Mouse (Mus musculus) heart, postnatal 36 days (tissue): ENCODE measurements around the gene Gm5617. TPM values are rescaled to one million over a fixed set of nuclear protein-coding genes. Genes with fewer than 3 reads are reported as not detected.
"Not testable (repeated sequence)": the region's sequence is repeated elsewhere in the genome, so short reads cannot be mapped to it uniquely, and the experiment has no call there.

ENCODE experiments used
- DNase-seq, 2 experiments: peaks; one replicate each; pipeline ENCODE4 v3.0.0; 2021 to 2022
- intact Hi-C: fragments of 180-260 bp; cut with DNase I; formaldehyde crosslinking; loops from one replicate; pipeline ENCODE4 v1.15.1; 2025
- total RNA-seq, 2 experiments: library from RNA; stranded (reverse); gene quantifications; 2 replicates each; pipeline ENCODE4 v1.2.3; 2021

The Gm5617 gene
- total RNA-seq, 2 experiments from 2014 or later, result 28.3 to 33.0 TPM

DNA sequence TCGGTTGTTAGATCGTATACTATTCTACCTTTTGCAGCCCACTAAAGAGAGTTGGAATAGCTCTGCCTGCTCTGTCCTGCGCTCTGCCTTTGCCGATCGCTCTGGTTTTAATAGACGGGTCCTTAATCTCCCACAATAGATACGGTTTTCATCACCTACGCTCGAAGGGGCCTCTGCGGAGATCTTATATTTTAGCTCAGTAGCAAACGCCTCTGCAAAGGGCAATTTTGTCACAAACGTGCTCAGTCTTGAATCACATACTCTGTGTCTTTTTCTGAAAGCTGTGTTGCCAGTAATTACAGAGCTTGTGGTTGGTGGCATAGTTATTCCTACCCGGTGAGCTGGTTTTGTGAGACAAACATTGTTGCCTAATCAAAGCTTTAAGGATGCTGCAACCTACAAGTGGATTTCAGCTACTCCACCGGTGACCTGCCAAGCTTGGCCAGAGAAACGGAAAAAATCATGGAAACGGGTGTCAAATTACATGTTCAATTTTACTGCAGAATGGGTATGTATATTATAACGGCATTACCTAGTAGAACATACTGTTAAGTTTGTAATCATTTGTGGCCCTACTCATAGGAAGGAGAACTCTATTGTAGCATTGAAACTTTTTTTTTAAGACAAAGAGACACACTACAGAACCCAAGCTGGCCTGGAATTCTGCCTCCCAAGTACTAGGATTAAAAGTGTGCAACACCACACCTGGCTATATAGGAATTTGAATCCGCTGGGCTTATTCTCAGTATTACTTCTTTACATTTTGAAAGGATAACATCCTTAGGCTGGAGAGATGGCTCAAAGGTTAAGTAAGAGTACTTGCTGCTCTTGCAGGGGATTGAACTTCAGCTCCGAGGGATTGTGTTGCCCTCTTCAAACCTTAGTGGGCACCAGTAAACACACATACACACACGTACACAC lies 13.8 kb upstream of the Gm5617 start:
- intact Hi-C loops, result no loop called here
- DNase-seq, result no peak

DNA sequence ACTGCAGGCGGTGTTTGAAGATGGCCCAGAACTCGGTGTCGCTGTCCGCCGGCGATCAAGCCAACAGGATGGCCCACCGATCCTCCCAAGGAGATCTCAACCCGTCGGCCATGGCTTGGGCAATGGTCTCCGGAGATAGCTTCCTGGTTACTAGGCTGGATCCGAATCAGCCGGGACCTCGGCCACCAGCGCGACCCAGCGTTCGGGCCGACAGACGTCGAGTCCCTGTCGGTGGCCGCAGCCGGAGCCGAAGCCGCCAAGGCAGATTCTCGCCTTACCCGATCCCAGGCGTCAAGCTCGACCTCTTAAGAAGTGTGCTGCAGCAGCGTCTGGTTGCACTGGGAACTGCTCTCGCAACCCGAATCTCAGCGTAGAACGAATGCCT lies 298 bp downstream of the Gm5617 start:
- no peak for DNase-seq
- intact Hi-C loops, result loop anchor here (1.0 to 10.0 kb wide), 2 partner anchors 15 to 489 kb away; partner anchors contain the start of genes Rexo2 and Usp28

DNA sequence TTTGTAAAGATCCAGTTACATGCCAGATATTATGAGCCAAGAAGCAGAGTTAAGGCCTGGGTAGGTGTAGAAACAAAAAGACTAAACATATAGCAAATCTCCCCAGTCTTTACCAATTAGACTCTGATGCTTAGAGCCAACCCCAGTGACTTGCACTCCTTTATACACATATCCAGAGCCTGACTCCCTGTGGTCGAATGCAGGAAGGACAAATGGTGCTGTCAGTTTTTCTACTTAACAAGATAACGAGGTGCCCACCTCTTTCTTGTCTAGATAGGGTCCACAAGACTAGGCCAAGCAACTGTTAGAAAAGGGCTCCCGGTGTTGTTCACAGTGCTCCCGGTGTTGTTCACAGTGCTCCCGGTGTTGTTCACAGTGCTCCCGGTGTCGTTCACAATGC lies 6.0 kb downstream of the Gm5617 start:
- intact Hi-C loops, result no loop called here
- no peak for DNase-seq

DNA sequence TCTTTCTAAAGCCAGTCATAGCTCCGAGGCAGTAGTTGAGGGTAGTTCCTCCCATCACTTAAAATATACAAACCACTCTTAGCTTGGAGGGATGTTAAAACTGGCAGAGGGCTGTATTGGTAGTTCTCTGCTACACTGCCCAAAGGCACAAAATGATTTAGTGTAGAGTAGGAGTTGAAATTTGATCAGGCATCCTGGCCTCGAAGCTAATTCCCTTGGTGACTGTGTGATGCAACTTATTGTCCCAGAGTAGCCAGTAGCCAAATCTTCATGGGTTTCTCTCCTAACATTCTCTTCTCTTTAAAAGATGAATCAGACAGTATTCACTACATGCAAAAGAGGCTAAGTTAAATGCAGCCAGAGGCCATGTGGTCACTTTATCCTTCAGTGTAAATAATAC lies 7.8 kb downstream of the Gm5617 start:
- DNase-seq, result no peak
- intact Hi-C loops, result no loop called here

DNA sequence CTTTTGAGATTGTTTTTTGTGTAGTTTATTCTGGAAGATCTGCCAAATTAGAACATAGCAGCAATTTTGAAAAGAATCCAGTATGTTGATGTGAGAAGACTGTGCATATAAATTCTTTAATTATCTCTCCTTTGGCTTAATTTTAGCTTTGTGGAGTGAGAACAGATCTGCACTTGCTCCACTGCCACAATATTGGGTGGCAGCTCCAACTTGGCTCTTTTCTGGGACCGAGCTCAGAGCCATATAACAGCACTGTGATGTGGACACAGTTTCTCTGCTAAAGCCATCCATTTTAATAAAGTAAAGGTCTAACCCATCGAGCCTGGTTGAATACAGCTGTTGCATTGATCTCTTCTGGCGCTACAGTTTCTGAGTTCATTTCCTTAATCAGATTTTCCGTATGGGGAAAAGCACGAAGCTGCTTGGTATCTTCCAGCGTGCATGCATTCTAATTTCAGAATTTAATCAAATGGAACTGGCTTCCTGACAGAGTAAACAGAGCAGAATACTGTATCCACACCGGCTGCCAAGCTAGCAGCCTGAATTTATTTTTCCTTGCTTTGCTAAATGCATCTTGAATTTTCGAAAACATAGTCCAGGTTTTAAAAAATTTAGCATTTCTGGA lies 9.6 kb downstream of the Gm5617 start:
- no peak for DNase-seq
- intact Hi-C loops, result no loop called here

DNA sequence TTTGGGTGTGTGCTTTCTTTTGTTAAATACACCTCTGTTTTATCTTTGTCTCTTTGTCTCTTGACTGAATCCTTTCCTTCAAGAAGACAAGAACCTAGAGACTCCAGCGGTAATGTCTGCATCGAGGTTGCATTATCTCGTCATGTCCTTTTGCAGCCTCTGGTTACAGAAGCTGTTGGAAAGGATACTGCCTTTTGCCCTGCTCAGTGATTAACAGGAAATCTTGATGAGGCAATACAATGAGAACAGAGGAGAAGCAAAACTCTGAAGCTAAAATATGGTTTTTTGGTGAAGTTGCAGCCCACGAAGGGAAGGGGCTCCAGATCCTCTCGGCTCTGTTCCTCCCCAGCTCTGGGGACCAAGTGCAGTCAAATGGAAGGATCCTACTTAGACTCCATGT lies 14.9 kb downstream of the Gm5617 start:
- intact Hi-C loops, result no loop called here
- DNase-seq, result no peak

DNA sequence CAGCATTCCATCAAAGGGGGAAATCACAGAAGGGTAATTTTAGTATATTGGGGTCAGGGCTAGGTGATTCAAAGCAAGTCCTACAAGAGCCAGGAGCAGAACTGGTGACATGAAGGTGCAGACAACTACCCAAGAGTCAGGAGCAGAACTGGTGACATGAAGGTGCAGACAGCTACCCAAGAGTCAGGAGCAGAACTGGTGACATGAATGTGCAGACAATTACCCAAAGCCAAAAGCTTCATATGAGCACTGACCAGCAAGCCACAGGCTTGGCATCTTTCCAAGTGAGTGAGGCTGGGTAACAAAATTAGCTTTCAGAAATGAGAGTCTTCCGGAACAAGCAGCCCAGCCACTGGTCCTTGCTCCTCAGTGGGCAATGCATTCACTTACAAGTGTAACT lies 20.1 kb downstream of the Gm5617 start:
- no peak for DNase-seq
- intact Hi-C loops, result no loop called here

DNA sequence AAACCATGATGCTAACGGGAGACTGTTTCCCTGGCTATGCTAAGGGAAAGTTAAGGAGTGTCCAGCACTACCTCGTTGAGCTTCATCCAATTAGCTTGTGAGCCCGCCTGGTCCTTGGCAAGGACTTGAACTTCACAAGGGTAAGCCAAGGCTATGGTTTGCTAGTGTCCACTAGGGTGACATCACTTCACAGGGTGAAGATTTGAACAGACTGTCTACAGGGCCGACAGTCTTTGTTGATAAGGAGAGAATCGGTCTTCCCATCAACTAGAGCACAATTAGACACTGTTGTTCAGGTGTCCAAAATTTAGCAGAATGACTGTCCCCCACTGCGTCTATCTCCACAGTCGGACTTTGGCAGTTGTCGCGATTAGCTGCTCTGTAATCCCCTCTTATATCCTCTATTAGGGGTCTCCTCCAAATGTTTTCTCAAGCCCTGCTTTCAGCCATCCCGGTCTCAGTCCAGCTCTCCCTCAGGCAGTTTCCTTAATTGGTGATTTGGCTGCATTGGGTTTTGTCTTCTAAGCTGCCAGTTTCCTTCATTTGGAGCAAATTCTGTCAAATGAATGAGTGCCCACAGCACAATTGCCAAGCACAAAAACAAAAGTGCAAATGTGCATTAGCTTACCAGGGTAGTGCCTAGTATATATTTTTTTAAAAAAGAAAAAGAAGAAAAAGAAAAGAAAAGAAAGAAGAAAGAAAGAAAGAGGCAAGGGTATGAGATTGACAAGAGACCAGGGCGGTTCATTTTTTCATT lies 21.6 kb downstream of the Gm5617 start:
- intact Hi-C loops, result no loop called here
- no peak for DNase-seq

DNA sequence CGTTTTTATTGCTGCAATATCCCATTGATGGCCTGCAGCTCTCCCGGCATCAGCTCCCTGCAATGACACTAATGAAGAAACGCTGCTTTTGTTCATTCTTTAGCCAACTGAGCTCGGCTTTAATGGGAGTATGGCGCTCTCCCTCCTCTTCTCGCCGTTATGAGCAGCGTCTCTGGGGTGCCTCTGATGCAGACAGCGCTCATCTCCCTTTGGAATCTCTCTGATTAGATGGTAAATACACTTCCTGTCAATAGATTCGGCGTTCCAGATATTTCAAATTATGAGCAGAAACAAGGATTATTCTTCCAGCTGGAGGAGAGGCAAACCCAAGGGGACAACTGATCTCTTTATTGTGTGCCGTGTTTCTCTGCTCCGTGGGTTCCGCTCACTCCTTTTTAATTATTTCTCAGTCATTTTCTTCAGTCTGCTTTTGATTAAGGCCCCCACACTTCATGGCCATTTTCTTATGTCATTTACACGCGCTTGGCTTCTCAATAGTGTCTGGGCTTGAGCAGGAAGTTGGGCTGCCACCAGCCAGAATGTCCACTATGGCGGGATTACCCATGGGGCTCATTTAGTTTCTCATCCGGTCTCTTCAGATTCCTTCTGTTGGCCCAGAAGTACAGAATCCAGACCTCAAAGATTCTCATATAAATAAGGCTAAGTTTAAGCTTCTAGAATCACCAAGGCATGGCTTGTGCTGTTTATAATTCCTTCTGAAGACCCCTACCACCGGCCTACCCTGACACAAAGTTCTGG lies 22.3 kb downstream of the Gm5617 start:
- intact Hi-C loops, result no loop called here
- DNase-seq, result no peak

DNA sequence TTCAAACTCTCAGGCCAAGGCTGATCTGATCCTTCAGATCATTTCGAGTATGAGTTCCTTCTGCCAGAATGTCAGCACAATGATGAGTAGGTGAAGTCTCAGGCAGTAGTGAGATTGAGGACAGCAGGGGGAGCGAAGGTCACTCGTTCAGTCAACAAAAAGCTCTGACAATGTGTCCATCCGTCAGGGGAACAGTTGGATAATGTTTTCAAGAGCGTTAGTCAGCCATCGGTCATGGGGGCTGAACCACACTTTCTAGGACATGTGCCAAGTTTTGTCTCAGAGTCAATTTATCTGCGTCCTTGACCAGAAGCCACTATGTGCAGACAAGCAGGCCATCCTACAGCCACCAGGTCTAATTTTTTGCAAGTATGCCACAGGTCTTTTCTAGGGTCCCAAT lies 25.2 kb downstream of the Gm5617 start:
- DNase-seq, intact Hi-C loops: not testable (repeated sequence)

DNA sequence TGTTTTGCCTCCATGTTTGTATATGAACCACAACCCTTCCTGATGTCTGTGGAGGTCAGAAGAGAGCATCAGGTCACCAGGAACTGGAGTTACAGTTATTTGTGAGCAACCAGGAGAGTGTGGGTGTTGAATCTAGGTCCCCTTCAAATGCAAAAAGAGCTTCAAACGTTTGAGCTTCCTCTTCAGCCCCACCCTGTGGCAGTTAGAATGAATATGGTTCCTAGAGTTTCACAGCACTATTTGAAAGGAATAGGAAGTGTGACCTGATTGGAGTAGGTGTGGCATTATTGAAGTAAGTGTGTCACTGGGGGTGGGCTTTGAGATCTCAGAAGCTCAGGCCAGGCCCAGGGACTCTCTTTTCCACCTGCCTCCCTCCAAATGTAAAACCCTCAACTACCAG lies 30.3 kb downstream of the Gm5617 start:
- intact Hi-C loops, result no loop called here
- DNase-seq, result no peak

DNA sequence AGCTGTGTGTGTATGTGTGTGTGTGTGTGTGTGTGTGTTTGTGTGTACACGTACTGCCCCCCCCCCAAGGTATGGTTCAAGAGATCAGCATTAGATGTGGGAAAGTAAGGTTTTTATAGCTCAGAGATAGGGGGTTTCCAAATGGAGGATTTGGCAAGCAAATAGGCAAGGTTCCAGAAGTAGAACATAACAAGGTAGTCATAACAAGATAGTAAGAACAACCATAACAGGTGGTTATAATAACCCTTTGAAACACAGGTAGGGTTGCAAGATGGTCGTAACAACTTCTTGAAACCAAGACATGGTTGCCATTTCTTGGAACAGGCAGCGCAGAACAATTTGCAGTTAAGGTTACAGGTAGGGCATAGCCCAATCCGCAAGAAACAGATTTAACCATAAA lies 31.3 kb downstream of the Gm5617 start:
- intact Hi-C loops, result no loop called here
- no peak for DNase-seq

DNA sequence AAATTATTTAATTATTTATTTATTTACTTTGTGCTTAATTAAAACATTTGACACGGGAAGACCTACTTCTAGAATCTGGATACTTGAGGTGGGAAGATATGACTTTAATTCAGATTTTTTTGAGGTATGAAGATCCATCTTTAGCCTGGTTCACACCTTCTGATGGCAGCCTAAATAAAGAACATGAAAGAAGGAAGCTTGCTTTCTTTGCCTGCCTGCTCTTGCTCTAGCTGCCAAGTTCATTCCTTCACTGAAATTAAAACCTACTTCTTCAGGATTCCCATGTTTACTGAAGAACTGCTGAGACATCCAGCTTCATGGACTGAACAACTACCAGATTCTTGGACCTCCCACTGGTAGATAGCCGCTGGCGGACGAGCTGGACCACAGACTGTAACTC lies 36.1 kb downstream of the Gm5617 start:
- no peak for DNase-seq
- intact Hi-C loops, result no loop called here

DNA sequence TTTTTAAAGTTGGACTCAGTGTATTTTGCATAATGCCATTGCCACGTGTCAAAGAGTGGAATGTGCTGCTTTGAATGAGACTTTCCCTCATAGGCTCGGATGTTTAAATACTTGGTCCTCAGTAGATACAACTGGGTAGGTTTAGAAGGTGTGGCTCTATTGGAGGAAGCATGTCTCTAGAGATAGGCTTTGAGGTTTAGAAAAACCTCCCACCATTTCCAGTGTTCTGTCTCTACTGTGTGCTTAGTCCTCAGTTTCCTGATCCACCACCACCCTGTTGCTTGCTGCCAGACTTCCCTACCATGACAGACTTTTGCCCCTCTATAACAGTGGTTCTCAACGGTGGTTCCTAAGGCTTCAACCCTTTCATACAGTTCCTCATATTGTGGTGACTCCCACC lies 37.0 kb downstream of the Gm5617 start:
- intact Hi-C loops, result no loop called here
- no peak for DNase-seq

DNA sequence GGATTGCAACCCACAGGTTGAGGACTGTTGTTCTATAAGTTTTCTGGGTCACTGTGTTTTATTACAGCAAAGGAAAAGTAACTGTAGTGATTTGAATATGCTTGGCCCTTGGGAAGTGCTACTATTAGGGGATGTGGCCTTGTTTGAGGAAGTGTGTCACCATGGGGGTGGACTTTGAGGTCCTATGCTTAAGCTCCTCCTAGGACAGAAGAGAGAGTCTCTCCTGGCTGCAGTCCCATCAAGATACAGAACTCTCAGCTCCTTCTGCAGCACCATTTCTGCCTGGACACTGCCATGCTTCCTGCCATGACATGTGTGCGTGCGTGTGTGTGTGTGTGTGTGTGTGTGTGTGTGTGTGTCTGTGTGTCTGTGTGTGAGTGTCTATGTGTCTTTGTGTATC lies 37.5 kb downstream of the Gm5617 start:
- no peak for DNase-seq
- intact Hi-C loops, result no loop called here

DNA sequence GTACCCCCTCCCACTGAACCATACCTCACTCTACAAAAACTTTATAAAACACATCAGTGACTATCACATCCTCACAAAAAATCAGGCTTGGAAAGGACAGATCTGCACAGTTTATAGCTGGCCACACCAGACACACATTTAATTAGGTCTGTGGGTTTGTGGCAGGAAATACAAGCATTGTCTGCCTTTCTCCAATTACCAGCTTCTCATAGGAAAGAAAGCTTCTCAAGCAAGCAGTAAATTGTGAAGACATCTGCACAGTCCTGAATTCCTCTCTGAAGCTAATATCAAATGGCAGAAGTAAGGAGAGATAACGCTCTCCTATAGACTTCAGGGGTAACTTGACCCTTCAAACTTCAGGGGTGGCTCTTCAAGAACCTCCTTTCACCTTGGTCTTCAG lies 41.2 kb downstream of the Gm5617 start:
- intact Hi-C loops, result no loop called here
- no peak for DNase-seq

DNA sequence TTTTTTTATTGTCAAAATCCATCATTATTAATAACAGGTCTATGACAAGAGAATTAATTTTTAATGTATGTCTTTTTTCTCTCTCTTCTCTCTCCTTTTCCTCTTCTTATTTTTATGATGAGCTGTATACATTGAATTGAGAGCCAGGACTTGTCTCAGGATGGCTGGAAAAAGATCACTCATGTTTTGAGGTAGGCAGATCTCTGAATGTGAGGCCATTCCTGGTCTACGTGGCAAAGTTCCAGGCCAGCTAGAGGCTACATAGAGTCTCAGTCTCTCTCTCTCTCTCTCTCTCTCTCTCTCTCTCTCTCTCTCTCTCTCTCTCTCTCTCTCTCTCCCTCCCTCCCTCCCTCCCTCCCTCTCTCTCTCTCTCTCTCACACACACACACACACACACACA lies 42.4 kb downstream of the Gm5617 start:
- intact Hi-C loops, DNase-seq: not testable (repeated sequence)

DNA sequence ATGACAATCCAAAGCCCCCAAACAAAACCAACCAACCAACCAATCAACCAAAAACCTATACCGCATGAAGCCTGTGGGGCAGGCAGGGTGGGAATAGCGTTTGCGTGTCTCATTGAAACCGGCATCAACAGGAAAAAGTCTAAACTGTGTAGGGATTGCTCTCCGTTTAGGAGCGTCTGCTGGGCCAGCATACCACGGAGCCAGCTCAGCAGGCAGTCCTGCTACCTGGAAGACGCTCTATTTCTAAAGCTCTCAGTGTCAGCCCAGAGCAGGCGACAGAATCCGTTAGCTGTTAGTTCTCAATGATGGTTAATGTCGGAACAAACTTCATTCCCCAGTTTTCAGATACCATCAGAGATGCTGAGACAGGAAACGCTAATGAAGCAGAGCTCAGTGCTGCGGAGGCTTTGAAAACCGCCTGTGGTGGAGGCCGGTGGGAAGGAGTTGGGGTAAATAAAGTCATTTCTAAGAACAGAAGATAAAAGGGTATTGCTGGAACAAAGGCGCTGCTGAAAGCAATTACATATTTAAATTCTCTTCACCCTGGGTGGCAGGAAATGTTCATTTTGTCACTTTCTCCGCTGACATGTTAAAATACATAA lies 42.9 kb downstream of the Gm5617 start:
- DNase-seq, result no peak
- intact Hi-C loops, result no loop called here

DNA sequence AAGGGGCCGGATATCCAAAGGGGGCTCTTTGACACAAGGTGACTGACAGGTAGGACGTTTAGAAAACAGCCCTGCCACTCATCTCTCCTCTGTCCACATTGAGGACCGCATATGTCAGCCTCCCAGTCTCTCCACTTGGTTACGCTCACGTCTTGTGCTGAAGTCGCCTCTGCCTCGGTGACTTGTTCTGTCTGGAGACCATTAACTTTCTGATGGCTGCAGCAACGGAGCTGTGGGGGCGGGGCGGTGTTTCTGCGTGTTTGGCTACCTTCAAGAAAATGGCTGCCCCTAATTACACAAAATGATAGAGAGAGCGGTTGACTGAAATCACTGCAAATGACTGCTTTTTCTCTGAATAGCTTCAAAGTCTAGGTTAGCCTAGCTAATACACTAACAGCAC lies 43.4 kb downstream of the Gm5617 start:
- intact Hi-C loops, result no loop called here
- no peak for DNase-seq
